Mouse (Mus musculus) layer of hippocampus, adult 9-11 months (tissue): Measurements from ENCODE around the gene Gm20715.
"Not testable (repeated sequence)": the region's sequence is repeated elsewhere in the genome, so short reads cannot be mapped to it uniquely, and the experiment has no call there.

Source experiments
- DNase-seq: peaks from one replicate; pipeline ENCODE4 v3.0.0; 2022

Gm20715 gene

GRCm38 (mm10) chr7:6430342-6430741 lies 20.3 kb downstream of the Gm20715 start:
- no peak for DNase-seq

GRCm38 (mm10) chr7:6438388-6438787 lies 28.3 kb downstream of the Gm20715 start, which contains the start of gene Olfr1344:
Gene Olfr1344, plus strand, starts transcription at chr7:6438688.
- DNase-seq = no peak

- no peak for DNase-seq
These were observed 31.1 kb downstream of the Gm20715 start for GRCm38 (mm10) chr7:6441173-6441572.

- no peak for DNase-seq
These were observed 37.7 kb downstream of the Gm20715 start for GRCm38 (mm10) chr7:6447771-6448170.

- DNase-seq = no peak
These were observed 45.8 kb downstream of the Gm20715 start, which contains the start of gene Olfr1336 for GRCm38 (mm10) chr7:6455868-6456267. Gene Olfr1336, plus strand, starts transcription at chr7:6456168.

GRCm38 (mm10) chr7:6456399-6456798 lies 46.3 kb downstream of the Gm20715 start:
- no peak for DNase-seq

- no peak for DNase-seq
These were observed 56.9 kb downstream of the Gm20715 start, which contains the start of gene Olfr1346 for GRCm38 (mm10) chr7:6466951-6467350. Gene Olfr1346, plus strand, starts transcription at chr7:6467101.

- DNase-seq = not testable (repeated sequence)
These were observed 67.6 kb downstream of the Gm20715 start for GRCm38 (mm10) chr7:6477633-6478032.

- no peak for DNase-seq
These were observed 76.8 kb downstream of the Gm20715 start, which contains the start of gene Olfr5 for GRCm38 (mm10) chr7:6486841-6487240. Gene Olfr5, minus strand, starts transcription at chr7:6486941.
